Mouse (Mus musculus): Measurements from ENCODE around the gene Taf9. TPM values are rescaled to one million over a fixed set of nuclear protein-coding genes. Genes with fewer than 3 reads are reported as not detected.

Gene Taf9
- polyA plus RNA-seq, 1 experiment from 2014 or later = 11.6 TPM

DNA sequence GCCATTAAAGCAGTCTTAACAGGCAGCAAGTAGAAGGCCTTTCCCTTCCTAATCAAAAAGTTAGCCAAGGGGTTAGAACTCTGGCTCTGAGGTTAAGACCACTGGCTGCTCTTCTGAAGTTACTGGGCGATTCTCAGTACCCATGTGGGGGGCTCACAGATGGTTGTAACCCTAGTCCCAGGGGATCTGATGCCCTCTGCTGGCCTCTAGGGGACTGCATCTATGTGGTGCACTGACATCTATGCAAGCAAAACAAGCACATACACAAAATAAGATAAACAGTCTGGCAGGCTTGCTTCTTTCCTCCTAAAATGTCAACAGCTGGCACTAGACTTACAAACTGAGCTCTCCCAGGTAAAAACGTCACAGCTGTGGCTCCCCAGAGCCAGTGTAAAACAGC lies 38.5 kb upstream of the Taf9 start:
- H3K36me3 ChIP-seq (ENCODE audit: control insufficient read depth, insufficient read depth, low read length) = no peaks in the 10 kb centered on the region; the same call in 1 of the 2 replicates
- 56% methylated on average over 2 of the region's 2 CpGs for WGBS
- H3K4me3 ChIP-seq (ENCODE audit: low read depth, low read length) = no peak overlapping the region
- no peak overlapping the region for H3K9ac ChIP-seq (replicated peaks; ENCODE audit: low read depth, low read length)
- no peaks in the 10 kb centered on the region for H3K4me1 ChIP-seq (ENCODE audit: control insufficient read depth, insufficient read depth, low read length)
- H3K27ac ChIP-seq (ENCODE audit: low read length) = no peak overlapping the region
- ATAC-seq (ENCODE audit: insufficient number of reproducible peaks, insufficient read depth, low FRiP score, low read depth) = no peak
- H3K27me3 ChIP-seq (ENCODE audit: control insufficient read depth, insufficient read depth, low read length) = no peaks in the 10 kb centered on the region
- no peak overlapping the region for H3K4me2 ChIP-seq (replicated peaks; ENCODE audit: low read depth, low read length)
- peaks cover under 1% of the 10 kb centered on the region; the same call in 1 of the 2 replicates for H3K9me3 ChIP-seq (ENCODE audit: control insufficient read depth, low read depth, low read length)

- Histone ChIP-seq H3K27ac (ENCODE audit: low read length) (peak within 1 kb of the TSS; percentile 71), H3K36me3 (ENCODE audit: control insufficient read depth, insufficient read depth, low read length) (peaks cover 7% of the 10 kb centered on the region), H3K4me3 (ENCODE audit: low read depth, low read length) (peak within 1 kb of the TSS; percentile 53), H3K27me3 (ENCODE audit: control insufficient read depth, insufficient read depth, low read length) (no peaks in the 10 kb centered on the region), H3K9ac (replicated peaks; ENCODE audit: low read depth, low read length) (peak within 1 kb of the TSS; percentile 42), H3K4me1 (ENCODE audit: control insufficient read depth, insufficient read depth, low read length) (no peaks in the 10 kb centered on the region), H3K9me3 (ENCODE audit: control insufficient read depth, low read depth, low read length) (no peaks in the 10 kb centered on the region), H3K4me2 (replicated peaks; ENCODE audit: low read depth, low read length) (peak within 1 kb of the TSS; percentile 81)
- 2% methylated on average over 77 of the region's 77 CpGs for WGBS
- peak; percentile 90 for ATAC-seq (ENCODE audit: insufficient number of reproducible peaks, insufficient read depth, low FRiP score, low read depth)
Observed at GRCm38 (mm10) chr13:100616181-100617087, 34.9 kb upstream of the Taf9 start, which contains the start of gene Marveld2. Gene Marveld2 (minus strand): TSS chr13:100616971.

DNA sequence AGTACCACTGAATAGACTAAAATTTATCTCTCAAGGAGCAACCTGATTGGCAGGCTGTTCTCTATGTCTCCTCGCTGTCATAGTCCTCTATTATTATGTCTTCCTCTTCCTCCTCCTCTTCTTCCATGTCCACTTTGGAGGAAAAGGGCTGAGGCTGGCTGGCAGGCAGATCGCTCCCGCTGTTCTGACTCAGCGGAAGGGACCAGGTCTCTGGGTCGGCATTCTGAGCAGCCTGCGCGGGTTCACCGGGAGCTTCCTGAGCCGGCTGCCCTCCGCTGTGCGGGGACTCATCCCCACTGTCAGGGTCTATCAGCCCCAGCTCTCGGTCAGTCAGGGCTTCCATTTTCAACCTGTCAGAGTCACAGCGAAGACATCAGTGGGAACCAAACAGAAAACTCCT lies 33.8 kb upstream of the Taf9 start:
- no peak for ATAC-seq (ENCODE audit: insufficient number of reproducible peaks, insufficient read depth, low FRiP score, low read depth)
- no peaks in the 10 kb centered on the region for H3K4me1 ChIP-seq (ENCODE audit: control insufficient read depth, insufficient read depth, low read length)
- peaks cover 14% of the 10 kb centered on the region for H3K36me3 ChIP-seq (ENCODE audit: control insufficient read depth, insufficient read depth, low read length)
- WGBS = 83% methylated on average over 13 of the region's 13 CpGs
- H3K4me2 ChIP-seq (replicated peaks; ENCODE audit: low read depth, low read length) = no peak overlapping the region
- H3K27ac ChIP-seq (ENCODE audit: low read length) = no peak overlapping the region
- no peaks in the 10 kb centered on the region for H3K27me3 ChIP-seq (ENCODE audit: control insufficient read depth, insufficient read depth, low read length)
- H3K4me3 ChIP-seq (ENCODE audit: low read depth, low read length) = no peak overlapping the region
- H3K9me3 ChIP-seq (ENCODE audit: control insufficient read depth, low read depth, low read length) = no peaks in the 10 kb centered on the region
- H3K9ac ChIP-seq (replicated peaks; ENCODE audit: low read depth, low read length) = no peak overlapping the region

- H3K4me3 ChIP-seq (ENCODE audit: low read depth, low read length) = no peak overlapping the region
- H3K9ac ChIP-seq (replicated peaks; ENCODE audit: low read depth, low read length) = no peak overlapping the region
- no peak overlapping the region for H3K4me2 ChIP-seq (replicated peaks; ENCODE audit: low read depth, low read length)
- H3K9me3 ChIP-seq (ENCODE audit: control insufficient read depth, low read depth, low read length) = no peaks in the 10 kb centered on the region
- H3K27ac ChIP-seq (ENCODE audit: low read length) = no peak overlapping the region
- H3K36me3 ChIP-seq (ENCODE audit: control insufficient read depth, insufficient read depth, low read length) = peaks cover 32% of the 10 kb centered on the region
- H3K4me1 ChIP-seq (ENCODE audit: control insufficient read depth, insufficient read depth, low read length) = no peaks in the 10 kb centered on the region
- WGBS = 75% methylated on average over 4 of the region's 4 CpGs
- H3K27me3 ChIP-seq (ENCODE audit: control insufficient read depth, insufficient read depth, low read length) = no peaks in the 10 kb centered on the region
- ATAC-seq (ENCODE audit: insufficient number of reproducible peaks, insufficient read depth, low FRiP score, low read depth) = no peak
Observed at GRCm38 (mm10) chr13:100622241-100622640, 29.1 kb upstream of the Taf9 start.

- H3K27me3 ChIP-seq (ENCODE audit: control insufficient read depth, insufficient read depth, low read length) = no peaks in the 10 kb centered on the region
- no peak for ATAC-seq (ENCODE audit: insufficient number of reproducible peaks, insufficient read depth, low FRiP score, low read depth)
- H3K27ac ChIP-seq (ENCODE audit: low read length) = no peak overlapping the region
- H3K4me3 ChIP-seq (ENCODE audit: low read depth, low read length) = no peak overlapping the region
- H3K9me3 ChIP-seq (ENCODE audit: control insufficient read depth, low read depth, low read length) = no peaks in the 10 kb centered on the region
- H3K36me3 ChIP-seq (ENCODE audit: control insufficient read depth, insufficient read depth, low read length) = peaks cover 44% of the 10 kb centered on the region
- no peak overlapping the region for H3K4me2 ChIP-seq (replicated peaks; ENCODE audit: low read depth, low read length)
- WGBS = 88% methylated on average over 3 of the region's 3 CpGs
- H3K4me1 ChIP-seq (ENCODE audit: control insufficient read depth, insufficient read depth, low read length) = no peaks in the 10 kb centered on the region
- H3K9ac ChIP-seq (replicated peaks; ENCODE audit: low read depth, low read length) = no peak overlapping the region
Observed at GRCm38 (mm10) chr13:100634106-100634691, 17.2 kb upstream of the Taf9 start.

DNA sequence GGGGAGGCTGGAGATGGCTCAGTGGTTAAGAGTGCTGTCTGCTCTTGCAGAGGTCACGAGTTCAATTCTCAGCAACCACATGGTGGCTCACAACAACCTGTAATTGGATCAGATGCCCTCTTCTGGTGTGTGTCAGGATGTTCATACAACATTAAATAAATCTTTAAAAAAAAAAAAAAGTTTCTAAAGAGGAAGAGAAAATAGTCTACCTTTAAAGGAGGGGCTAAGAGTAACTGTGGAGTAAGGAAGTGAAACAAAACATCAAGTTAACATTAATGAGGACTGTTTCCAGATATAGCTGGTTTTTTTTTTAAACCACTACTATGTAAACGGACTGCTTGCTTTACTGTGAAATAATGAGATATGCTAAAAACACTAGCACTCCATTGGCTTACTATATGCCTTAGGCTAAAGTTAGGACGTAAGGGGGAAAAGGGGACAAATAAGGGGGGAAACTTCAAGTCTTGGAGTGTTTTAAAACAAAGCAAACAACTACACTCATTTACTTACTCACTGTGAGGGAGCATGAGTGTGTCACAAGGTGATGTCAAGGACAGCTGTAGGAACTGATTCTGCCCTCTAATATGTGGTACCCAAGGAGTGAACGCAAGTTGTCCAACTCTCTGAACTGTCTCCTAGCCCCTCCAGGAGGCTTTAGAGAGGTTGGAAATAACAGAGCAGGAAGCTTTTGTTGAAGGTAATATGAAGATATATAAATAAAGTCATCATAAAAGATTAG lies 8.7 kb upstream of the Taf9 start:
- ATAC-seq (ENCODE audit: insufficient number of reproducible peaks, insufficient read depth, low FRiP score, low read depth) = no peak
- Histone ChIP-seq H3K4me3 (ENCODE audit: low read depth, low read length) (no peak overlapping the region), H3K27ac (ENCODE audit: low read length) (no peak overlapping the region), H3K9ac (replicated peaks; ENCODE audit: low read depth, low read length) (no peak overlapping the region), H3K36me3 (ENCODE audit: control insufficient read depth, insufficient read depth, low read length) (peaks cover 40% of the 10 kb centered on the region), H3K4me1 (ENCODE audit: control insufficient read depth, insufficient read depth, low read length) (no peaks in the 10 kb centered on the region), H3K27me3 (ENCODE audit: control insufficient read depth, insufficient read depth, low read length) (no peaks in the 10 kb centered on the region), H3K4me2 (replicated peaks; ENCODE audit: low read depth, low read length) (no peak overlapping the region), H3K9me3 (ENCODE audit: control insufficient read depth, low read depth, low read length) (no peaks in the 10 kb centered on the region)
- 84% methylated on average over 4 of the region's 4 CpGs for WGBS

GRCm38 (mm10) chr13:100648223-100648622 lies 3.2 kb upstream of the Taf9 start:
- Histone ChIP-seq H3K9ac (replicated peaks; ENCODE audit: low read depth, low read length) (no peak overlapping the region), H3K4me1 (ENCODE audit: control insufficient read depth, insufficient read depth, low read length) (peaks cover 3% of the 10 kb centered on the region; the same call in 1 of the 2 replicates), H3K27ac (ENCODE audit: low read length) (no peak overlapping the region), H3K27me3 (ENCODE audit: control insufficient read depth, insufficient read depth, low read length) (no peaks in the 10 kb centered on the region), H3K9me3 (ENCODE audit: control insufficient read depth, low read depth, low read length) (no peaks in the 10 kb centered on the region), H3K4me3 (ENCODE audit: low read depth, low read length) (no peak overlapping the region), H3K4me2 (replicated peaks; ENCODE audit: low read depth, low read length) (no peak overlapping the region), H3K36me3 (ENCODE audit: control insufficient read depth, insufficient read depth, low read length) (peaks cover 26% of the 10 kb centered on the region)
- 96% methylated on average over 8 of the region's 8 CpGs for WGBS
- ATAC-seq (ENCODE audit: insufficient number of reproducible peaks, insufficient read depth, low FRiP score, low read depth) = no peak

All from stomach, embryonic 14.5 days (tissue).